9 mouse cellular contexts compared by ENCODE assay signal in genomic region chr11:119807431-119808031, GRCm38 (mm10).
DNase-seq lines count a peak whose midpoint lies in the region.
"Had no signal": no experiment of that assay in that cellular context is flagged by ENCODE, and none has a peak within 500 bp of the region (broad histone marks: within the 10 kb centered on the region; RNA-seq: fewer than 3 reads in every experiment).

No protein-coding gene starts in this region.

- peak; percentile 57 to 78 for DNase-seq in layer of hippocampus, adult 18-20 months (ENCODE audit: low spot score in 2 of 2)
- DNase-seq in layer of hippocampus, postnatal 10 days (ENCODE audit: low spot score in 2 of 2): no peak
- peak; percentile 80 for DNase-seq in brain, adult 2 months (ENCODE audit: low read depth, low spot score)
- peak; percentile 43 to 50 for DNase-seq in layer of hippocampus, postnatal 36 days
- DNase-seq in monocyte, adult 2 months (ENCODE audit: low read depth in 1 of 2, low spot score in 2 of 2): peak; percentile 34 to 55
- no peak for DNase-seq in embryo, embryonic 9.5 days (ENCODE audit: extremely low spot score)
- no peak for DNase-seq in embryo, embryonic 10 days (ENCODE audit: low spot score)
- no peak for DNase-seq in adrenal gland, postnatal 25 days
- DNase-seq: gastrocnemius, postnatal 14 days had no signal

Comparison
In these comparisons a context has a peak if more than half of its experiments do, and no peak if none do; other contexts are left out.
1. DNase-seq: peak in layer of hippocampus, adult 18-20 months (2 of 2), brain, adult 2 months (single experiment), layer of hippocampus, postnatal 36 days (2 of 2) and monocyte, adult 2 months (2 of 2); none in layer of hippocampus, postnatal 10 days (0 of 2), embryo, embryonic 9.5 days (single experiment), embryo, embryonic 10 days (single experiment) and adrenal gland, postnatal 25 days (single experiment).